Mouse (Mus musculus) urinary bladder, postnatal 25 days (tissue): ENCODE measurements around the gene Gal.

Experiments used
- DNase-seq: peaks from one replicate; pipeline ENCODE4 v3.0.0; 2022; ENCODE audit warnings: low spot score

The Gal gene

DNA sequence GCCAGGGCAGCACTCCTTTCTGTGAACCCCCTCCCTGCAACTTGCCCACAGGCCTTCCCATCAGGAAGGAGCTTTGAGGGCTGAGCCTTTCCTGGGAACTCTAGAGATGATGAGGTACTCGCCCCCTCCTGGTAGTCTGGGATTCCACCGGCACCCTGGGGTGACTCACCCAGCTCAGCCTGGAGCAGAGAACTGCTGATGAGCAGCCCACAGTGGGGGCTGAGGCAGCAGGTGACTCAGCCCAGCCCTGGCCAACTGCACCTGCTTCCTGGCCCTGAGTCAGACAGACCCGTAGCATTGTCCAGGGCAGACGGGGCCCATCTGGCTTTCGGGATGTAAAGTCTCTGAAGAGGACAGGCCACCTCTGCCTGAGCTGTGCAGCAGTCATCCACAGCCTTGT, 4.9 kb upstream of the Gal start:
- DNase-seq = peak; percentile 17

DNA sequence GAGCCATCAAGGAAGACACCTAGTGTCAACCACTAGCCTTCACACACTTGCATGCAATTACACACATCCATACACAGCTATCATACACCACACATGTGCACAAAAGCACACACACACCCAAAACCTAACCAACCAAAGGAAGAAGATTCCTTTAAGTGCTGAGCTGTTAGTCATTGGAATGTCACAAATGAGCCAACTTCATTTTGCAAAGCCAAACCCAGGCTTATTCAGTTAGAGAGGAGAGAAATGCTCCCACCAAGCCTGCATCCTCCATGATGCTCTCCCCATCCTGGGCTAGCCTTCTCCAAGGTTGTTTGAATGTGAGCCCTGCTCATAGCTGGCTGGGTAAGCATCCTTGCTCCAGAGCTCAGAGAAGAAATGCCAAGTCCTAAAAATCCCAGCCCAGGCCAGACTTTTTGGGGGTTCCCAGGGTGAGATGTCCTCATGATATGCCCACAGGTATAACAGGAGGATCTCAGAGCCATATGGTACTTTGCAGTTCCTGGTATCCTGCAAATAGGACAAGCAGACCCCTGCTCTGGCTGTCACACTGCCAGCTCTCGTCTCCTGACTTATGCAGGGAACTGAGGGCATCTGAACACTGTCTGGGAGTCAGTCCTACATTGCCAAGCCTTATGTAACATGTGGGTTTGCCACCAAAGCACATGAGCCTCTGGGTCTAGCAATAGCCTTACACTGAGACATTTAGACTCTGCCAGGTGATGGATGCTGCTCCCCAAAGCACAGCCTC, 8.6 kb downstream of the Gal start:
- no peak for DNase-seq

DNA sequence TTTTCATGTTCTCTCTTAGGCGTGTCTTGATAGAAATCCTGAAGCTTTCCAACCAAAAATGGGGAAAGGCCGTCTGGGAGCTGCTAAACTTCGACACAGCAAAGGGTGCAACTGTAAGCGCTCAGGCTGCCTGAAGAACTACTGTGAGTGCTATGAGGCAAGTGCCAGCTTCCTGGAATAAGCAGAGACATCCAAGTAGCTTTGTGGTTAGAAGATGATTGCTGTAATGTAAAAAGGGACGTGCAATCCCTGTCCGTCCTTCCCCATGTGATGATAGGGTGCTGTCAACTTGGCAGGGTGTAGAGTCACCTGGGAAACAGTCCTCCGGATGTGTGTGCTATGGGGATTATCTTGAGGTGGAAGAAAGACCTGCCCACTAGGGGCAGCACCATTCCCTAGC, 10.3 kb downstream of the Gal start:
- DNase-seq = no peak

DNA sequence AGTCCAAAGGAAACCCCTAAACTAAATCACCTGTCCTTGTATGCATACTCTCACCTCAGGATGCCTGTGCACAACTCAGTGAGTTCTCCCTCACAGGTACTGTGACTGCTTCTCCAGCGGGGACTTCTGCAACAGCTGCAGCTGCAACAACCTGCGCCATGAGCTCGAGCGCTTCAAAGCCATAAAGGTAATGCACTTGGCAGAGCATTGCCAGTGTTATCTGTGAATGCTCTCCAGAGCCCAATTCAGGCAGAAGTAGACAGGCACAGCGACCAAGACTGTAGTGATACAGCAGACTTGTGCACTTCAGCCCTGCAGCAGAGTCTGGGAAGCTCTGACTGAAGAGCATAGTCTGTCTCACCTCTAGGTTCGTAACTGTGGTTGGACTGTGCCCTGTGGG, 12.0 kb downstream of the Gal start:
- no peak for DNase-seq

DNA sequence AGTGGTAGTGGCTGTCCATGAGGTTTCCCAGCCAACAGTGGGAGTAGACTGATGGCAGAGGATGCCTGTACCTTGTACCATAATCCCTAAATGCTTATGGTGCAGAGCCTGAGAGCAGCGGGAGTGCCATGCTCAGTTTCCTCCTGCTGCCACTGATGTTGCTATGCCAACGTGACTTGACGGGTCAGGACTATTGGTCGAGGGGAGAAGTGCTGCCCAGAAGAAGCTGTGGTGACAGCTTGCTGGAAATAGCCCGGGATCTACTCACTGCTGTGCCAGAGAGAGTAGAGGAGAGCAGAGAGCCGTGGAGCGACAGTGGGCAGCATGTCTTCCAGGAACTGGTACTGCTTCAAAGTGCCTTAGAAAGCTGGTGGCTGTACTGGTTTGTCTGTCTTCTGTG, 12.4 kb downstream of the Gal start:
- DNase-seq = no peak

DNA sequence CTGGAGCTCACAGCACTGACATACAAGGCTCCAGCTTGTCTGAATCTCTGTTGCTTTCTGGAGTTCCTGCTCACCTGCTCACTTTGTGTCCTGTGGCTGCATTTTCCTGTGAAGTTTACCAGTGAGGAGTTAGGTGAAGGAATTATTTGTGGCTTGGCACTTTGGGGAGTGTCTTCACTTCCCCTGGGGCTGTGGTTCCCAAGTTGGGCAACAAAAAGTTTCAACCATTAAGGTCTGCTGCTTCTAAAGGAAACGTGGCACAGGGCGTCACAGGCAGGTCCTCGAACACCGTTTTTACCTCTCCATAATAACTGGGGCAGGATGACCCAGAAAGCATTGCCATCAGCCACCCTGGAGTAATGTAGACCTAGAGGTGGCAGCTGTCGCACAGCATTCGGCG, 12.8 kb downstream of the Gal start:
- no peak for DNase-seq

DNA sequence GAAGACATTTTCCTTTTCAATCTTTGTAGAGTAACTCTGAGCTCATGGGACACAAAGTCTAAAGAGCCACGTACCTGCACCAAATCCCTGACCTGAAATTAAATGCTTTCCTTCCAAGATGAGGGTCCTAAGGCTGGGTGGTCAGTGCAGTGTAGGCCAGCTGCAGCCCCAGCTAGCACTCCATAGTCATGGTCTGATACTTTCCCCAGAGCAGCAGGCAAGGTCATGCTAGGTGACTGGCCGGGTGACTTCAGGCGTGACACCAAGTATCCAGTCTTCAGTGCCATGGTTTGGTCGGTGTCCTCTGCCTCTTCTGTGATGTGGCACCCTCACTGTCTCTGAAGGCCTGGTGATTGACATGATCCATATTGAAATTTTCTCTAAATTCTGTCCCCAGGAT, 14.3 kb downstream of the Gal start:
- DNase-seq = no peak

DNA sequence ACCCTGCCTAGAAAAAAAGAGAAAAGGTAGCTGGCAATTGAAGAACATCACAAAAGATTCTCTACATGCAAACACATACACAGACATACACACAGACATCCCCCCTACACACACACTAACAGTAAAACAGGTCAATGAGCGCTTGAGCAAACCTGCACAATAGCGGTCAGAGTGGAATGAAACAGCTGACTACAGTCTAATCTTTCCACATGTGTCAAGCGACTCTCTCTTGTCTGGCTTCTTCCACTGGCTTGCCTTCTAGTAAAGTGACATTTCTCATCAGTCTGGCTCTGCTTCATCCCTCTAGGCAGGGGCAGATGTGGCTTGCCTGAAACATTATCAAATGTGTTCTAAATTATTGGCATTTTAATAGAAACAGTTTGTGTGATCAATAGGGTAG, 20.1 kb downstream of the Gal start:
- DNase-seq = no peak

DNA sequence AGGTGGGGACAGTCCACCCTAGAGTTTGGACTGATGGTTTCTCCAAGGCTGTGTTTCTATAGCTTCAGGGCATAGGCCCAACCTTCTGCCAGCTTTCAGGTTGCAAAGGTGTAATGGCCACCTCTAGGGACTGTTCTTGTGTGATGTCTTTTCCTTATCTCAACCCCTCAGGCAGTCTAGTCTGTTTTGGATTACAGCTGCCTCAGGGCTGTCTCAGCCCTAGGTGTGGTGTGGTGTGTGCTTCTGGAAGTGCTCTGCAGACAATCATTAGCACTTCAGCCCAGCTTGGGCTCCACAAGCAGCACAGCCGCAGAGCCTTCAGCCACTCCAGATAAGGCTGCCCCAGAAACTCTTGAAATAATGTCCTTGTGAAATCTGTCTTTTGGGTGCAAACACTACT, 22.0 kb downstream of the Gal start:
- no peak for DNase-seq

DNA sequence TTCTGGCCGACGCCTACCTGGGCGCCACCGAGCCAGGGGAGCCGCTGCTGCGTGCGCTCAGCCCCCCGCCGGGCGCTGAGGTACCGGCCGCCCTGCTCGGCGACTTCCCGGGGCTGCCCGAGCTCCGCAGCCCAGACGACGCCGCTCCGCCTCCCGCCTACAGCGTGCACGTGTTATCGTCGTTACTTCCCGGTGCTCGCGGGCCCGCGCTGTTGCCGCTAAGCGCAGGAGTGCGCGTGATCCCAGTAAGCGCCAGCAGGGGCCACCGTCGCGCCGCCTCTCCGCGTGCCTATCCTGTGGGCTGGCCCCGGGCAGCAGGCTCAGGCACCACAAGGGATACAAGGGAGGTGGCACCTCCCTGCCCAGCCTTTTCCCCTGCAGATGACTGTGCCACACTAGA, 25.3 kb downstream of the Gal start:
- DNase-seq = peak; percentile 90

DNA sequence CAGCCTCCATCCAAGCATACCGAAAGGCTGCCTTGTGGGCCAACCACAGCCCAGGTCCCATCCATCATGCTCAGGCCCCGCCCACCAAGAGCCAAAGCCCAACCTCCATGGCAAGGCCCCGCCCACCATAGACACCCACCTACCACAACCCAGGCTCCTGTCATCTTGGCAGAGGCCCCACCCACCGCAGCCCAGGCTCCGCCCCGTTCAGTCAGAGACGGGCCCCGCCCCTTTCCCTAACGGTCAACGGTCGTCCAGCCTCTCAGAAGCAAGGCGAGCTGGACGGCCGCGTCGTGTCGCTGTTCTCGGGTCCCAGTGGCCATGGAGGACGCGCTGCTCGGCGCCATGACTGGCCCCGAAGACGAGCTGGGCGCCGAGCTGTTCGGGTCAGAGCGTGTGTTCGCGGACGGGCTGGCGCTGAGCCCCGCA, 25.7 kb downstream of the Gal start, which contains the start of gene Tesmin:
Gene Tesmin, plus strand, starts transcription at position 229 of the 429 bp plus-strand sequence.
- peak; percentile 79 for DNase-seq

DNA sequence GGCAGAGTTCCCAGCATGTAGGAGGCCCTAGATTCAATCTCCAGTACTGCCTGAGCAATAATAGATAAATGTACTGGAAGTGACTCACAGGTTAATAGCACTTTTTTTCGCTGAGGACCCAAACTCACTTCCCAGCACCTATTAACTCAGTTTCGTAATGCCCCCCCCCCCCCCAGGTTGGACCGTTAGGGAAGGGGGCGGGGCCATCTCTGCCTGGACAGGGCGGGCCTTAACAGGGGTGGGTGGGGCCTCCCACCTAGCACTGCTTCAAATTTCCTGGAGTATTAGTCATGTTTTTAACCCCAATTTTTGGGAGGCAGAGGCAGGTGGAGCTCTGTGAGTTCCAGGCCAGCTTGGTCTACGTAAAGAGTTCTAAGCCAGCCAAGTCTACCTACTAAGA, 26.3 kb downstream of the Gal start:
- DNase-seq = no peak

DNA sequence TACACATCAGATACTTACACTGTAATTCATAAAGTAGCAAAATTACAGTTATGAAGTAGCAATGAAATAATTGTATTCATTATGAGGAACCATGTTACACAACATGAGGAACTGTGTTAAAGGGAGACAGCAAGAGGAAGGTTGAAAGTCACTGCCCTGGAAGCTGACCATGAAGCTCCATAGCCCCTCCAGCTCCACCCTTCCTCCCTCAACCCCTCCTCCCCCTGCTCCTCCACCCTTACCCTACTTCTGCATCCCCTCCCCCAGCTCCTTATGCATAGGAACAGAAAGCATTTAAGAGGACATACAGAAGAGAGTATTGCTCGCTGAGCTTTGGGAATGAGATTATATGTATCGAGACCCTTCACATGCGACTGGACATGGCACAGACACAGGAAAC, 35.7 kb downstream of the Gal start:
- DNase-seq = no peak

DNA sequence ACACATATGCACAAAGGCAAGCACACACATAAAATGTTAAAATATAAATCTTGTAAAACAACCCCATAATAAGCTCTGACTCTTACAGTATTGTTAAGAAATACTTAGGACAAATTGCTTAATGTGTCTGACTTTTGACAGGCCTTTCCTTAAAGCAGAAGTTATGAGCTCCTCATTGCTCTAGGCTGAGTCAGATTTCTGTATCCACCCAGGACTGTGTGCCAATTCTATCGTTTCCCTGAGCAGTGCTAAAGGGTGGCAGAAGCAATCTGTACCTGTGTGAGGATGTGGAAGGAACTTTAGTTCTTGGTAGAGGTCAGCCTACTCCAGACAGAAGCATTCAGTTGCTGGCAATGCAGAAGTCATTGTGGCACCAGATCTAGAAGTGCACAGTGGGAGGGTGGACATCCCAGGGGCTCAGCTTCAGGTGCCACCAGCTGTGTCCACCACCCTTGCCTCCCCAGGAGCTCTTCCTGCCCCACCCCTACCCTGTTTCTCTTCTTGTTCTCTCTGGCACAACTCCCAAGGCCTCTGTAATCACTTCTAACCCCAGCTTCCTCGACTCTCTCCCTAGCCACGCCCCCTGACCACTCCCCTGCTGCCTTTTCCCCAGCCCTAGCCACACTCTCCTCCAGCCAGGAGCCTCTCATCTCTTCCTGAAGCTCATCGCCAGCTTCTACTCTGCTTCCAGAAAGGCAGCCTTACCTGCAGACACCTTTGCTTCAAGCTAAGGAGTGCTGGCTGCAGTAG, 37.2 kb downstream of the Gal start:
- DNase-seq = peak; percentile 40

DNA sequence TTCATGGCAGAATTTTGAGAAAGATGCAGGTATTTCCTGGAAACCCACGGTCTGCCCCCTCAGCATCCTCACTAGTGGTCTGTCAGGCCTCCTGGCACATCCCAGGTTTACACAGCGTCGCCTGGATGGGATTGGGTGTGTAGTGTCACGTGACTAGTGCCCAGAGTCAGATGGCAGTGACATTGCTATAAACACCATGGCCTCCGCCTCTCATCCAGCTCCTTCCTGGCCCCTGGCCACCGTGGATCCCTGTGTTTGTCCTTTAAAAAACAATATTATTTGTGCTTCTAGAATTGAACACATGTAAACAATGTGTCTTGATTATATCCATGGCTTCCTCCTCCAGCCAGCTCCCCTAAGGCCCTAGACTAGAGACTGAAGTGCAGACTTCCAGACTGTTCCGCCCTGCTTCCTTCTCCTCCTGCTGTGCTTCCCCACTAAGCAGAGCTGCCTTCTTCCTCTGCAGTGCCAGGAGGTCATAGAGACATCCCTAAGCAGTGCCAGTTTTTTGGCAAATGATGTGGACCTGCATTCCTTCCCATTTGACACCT, 38.3 kb downstream of the Gal start:
- DNase-seq = no peak

DNA sequence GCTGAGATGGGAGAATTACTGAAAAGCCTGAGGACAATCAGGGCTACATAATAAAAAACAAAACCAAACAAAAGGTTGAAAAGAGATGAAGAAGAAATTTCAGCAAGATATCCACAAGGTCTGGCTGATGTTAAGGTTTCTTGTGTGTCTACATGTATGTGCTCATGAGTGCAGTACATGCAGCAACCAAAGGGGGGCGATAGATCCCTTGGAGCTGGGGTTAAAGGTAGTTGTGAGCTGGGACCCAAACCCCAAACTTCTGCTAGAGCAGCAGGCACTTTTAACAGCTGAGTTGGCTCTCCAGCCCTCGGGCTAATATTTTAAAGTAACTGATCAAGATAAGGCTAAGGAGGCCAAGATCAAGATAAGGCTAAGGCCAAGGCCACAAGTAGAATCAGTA, 40.3 kb downstream of the Gal start:
- no peak for DNase-seq

DNA sequence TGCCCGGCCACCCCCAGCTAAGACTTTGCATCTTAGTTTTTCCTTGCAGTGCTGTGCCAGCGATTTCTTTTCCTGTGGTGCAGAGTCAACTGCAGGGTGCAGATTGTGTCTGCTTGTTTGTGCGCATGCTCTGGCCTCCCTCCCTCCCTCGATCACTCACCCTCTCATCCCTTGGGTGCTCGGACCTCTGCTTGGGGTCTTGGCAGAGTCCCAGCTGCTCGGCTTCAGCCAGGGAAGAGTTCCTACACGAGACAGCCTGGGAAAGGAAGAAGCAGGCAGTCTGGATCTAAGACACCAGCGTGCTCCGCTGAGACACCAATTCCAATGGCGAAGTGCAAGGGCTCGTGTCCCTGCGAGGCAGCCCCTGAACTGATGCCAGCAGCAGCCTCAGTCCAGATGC, 41.0 kb downstream of the Gal start:
- no peak for DNase-seq

DNA sequence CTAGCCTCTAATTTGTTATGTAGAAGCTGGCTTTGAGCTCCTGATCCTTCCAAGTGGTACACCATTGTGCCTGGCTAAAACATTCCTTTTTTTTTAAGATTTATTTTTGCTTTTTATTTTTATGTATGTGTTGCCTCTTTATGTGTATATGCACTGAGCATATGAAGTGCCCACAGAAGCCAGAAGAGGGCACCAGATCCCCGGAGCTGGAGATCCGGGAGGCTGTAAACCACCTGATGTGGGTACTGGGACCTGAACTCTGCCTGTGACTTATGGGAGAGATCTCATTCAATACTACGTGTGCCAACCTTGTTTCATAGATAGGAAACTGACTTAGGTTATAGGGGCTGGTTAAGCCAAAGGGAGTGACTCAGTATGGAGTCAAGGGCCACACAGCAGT, 46.1 kb downstream of the Gal start:
- no peak for DNase-seq

DNA sequence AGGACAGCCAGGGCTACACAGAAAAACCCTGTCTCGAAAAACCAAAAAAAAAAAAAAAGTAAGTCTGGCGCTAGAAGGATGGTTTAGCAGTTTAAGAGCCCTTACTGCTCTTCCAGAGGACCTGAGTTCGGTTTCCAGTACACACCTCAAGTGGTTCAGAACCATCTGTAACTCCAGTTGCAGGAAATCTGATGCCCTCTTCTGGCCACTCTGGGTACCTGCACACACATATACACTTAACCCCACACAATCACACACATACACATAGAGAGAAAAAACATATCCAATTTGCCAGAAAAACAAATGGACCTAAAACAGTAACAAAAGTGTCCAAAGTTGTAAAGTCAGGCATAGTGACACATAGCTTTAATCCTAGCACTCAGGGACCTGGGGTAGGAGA, 49.3 kb downstream of the Gal start:
- no peak for DNase-seq

DNA sequence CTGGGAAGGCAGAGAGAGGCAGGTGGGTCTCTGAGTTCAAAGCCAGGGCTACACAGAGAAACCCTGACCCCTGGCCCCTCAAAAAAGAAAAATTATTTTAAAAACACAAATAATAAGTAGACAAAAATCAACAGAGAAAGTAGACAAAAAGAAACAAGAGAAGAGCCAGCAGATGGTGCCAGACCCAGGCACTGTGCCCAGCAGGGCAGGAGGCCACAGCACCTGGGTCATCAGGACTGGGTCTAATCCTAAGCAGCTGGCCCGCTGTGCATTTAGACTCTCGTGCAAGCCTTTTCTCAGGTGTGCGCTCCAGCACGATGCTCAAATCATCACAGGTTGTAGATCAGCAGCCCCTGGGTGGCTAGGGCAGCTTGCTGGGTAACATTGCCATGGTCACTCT, 50.8 kb downstream of the Gal start:
- no peak for DNase-seq
